In the genomic region with DNA sequence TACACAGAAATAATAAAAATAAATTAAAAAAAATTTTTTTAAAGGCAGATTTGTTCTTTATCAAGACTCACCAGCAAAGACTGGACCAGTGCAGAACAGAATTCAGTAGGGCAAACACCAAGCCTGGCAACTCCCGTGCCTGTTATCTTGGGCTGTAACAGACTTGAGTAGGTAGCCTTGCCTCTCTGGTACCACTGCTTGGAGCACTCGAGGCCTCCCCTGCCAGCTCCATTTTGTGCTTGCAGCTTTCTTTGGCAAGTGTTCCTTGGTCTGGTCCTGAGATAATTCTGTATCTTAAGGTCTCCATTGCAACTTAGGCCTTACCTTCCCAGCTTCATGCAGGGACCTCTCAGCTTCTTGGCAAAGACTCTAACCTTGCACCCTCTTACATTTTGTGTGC, we compare ENCODE assay signal across 29 mouse cellular contexts. TPM values are rescaled to one million over a fixed set of nuclear protein-coding genes. Genes with fewer than 3 reads are reported as not detected.
"Had no signal": no experiment of that assay in that cellular context is flagged by ENCODE, and none has a peak within 500 bp of the region (broad histone marks: within the 10 kb centered on the region; RNA-seq: fewer than 3 reads in every experiment).

No protein-coding gene starts in this region.

- DNase-seq: kidney, adult 11 months; kidney, adult 8-10 months; kidney, postnatal 25 days; layer of hippocampus, postnatal 36 days; lung, adult 2 months; lung, postnatal 14 days; lung, postnatal 4 days; right cerebral cortex, adult 18-20 months; right cerebral cortex, postnatal 14 days; right cerebral cortex, postnatal 4 days; thymus, adult 2 months; thymus, postnatal 14 days; thymus, postnatal 4 days had no signal

- ATAC-seq: intestine, embryonic 15.5 days; midbrain, embryonic 15.5 days had no signal

- H3K9me3 ChIP-seq: intestine, embryonic 15.5 days; limb, embryonic 12.5 days; midbrain, embryonic 10.5 days; midbrain, embryonic 15.5 days; neural tube, embryonic 12.5 days; neural tube, embryonic 15.5 days had no signal

- H3K4me3 ChIP-seq: intestine, embryonic 15.5 days; layer of hippocampus, adult 2 months; left cerebral cortex, adult 2 months; limb, embryonic 12.5 days; midbrain, embryonic 10.5 days; midbrain, embryonic 15.5 days; neural tube, embryonic 12.5 days; neural tube, embryonic 15.5 days had no signal

- H3K27me3 ChIP-seq: intestine, embryonic 15.5 days; limb, embryonic 12.5 days; midbrain, embryonic 15.5 days; neural tube, embryonic 12.5 days; neural tube, embryonic 15.5 days had no signal

- H3K4me2 ChIP-seq: intestine, embryonic 15.5 days; limb, embryonic 12.5 days; midbrain, embryonic 15.5 days; neural tube, embryonic 12.5 days; neural tube, embryonic 15.5 days had no signal

- H3K9ac ChIP-seq: intestine, embryonic 15.5 days; limb, embryonic 12.5 days; midbrain, embryonic 15.5 days; neural tube, embryonic 12.5 days; neural tube, embryonic 15.5 days had no signal

- H3K27ac ChIP-seq: intestine, embryonic 15.5 days; kidney, postnatal 0 days; layer of hippocampus, adult 2 months; left cerebral cortex, adult 2 months; limb, embryonic 12.5 days; midbrain, embryonic 10.5 days; midbrain, embryonic 15.5 days; neural tube, embryonic 12.5 days; neural tube, embryonic 15.5 days; stomach, postnatal 0 days had no signal

RNA-seq across cellular contexts. Expression of a gene that starts 54.3 kb away (rescaled TPM):
- total RNA-seq: layer of hippocampus, adult 2 months; layer of hippocampus, postnatal 10 days; layer of hippocampus, postnatal 36 days; left cerebral cortex, adult 2 months; left cerebral cortex, postnatal 10 days; left cerebral cortex, postnatal 36 days; liver, adult 2 months; megakaryocyte, adult 5-6 weeks had no signal
- polyA plus RNA-seq: intestine, embryonic 15.5 days; limb, embryonic 12.5 days; liver, adult 2 months; lung, embryonic 16.5 days; midbrain, embryonic 10.5 days; midbrain, embryonic 15.5 days; neural tube, embryonic 12.5 days; neural tube, embryonic 15.5 days had no signal
